Mouse (Mus musculus) lung, embryonic 16.5 days (tissue): ENCODE results near the gene Asb13. TPM values are rescaled to one million over a fixed set of nuclear protein-coding genes. Genes with fewer than 3 reads are reported as not detected.
A peak's percentile ranks its signal among the peaks of the same experiment; 100 is the strongest.

Source experiments
- ATAC-seq: fragments of 200-750 bp; cut with Nextera tagmentation; 2 replicates; pipeline ENCODE4 v1.8.0; 2017; ENCODE audit warnings: low read depth, mild to moderate bottlenecking, moderate library complexity
- H3K27ac ChIP-seq: fragments of 300-500 bp; sonication (generic); 2 replicates; pipeline ENCODE4 v1.5.1; 2014; ENCODE audit warnings: mild to moderate bottlenecking, control low read depth, low read length
- H3K27me3 ChIP-seq: fragments of 300-500 bp; sonication (generic); 2 replicates; pipeline ENCODE4 v1.6.1; 2014; ENCODE audit warnings: low read depth, low read length, mixed read lengths; ENCODE audit not compliant: control insufficient read depth, insufficient read depth
- H3K36me3 ChIP-seq: fragments of 300-500 bp; sonication (generic); 2 replicates; pipeline ENCODE4 v1.6.1; 2014; ENCODE audit warnings: low read length; ENCODE audit not compliant: control insufficient read depth, insufficient read depth
- H3K4me1 ChIP-seq: fragments of 300-500 bp; sonication (generic); replicated peaks from 2 replicates; pipeline ENCODE4 v1.6.1; 2014; ENCODE audit warnings: low read length, mixed read lengths; ENCODE audit not compliant: control insufficient read depth, insufficient read depth
- H3K4me2 ChIP-seq: fragments of 300-500 bp; sonication (generic); 2 replicates; pipeline ENCODE4 v1.6.1; 2014; ENCODE audit warnings: low read depth, low read length, control low read depth
- H3K4me3 ChIP-seq: fragments of 300-500 bp; sonication (generic); 2 replicates; pipeline ENCODE4 v1.5.1; 2014; ENCODE audit warnings: mild to moderate bottlenecking, low read length, control low read depth
- H3K9ac ChIP-seq: fragments of 300-500 bp; sonication (generic); 2 replicates; pipeline ENCODE4 v1.6.1; 2014; ENCODE audit warnings: low read length, control low read depth
- H3K9me3 ChIP-seq: fragments of 300-500 bp; sonication (generic); 2 replicates; pipeline ENCODE4 v1.6.1; 2016; ENCODE audit warnings: low read length; ENCODE audit not compliant: control insufficient read depth
- WGBS: fragments of 180-500 bp; shearing (Covaris S2); extraction: QIAGEN DNeasy Blood & Tissue Kit; methylation state at CpG from one replicate; pipeline ENCODE4 v1.1.7; 2014; 5-methylcytosine and 5-hydroxymethylcytosine counted together
- polyA plus RNA-seq: library from polyadenylated mRNA; unstranded; fragments of >200 nt; fragmentation: Nextera tagmentation; extraction: Ambion mirVana; gene quantifications from 2 replicates; pipeline ENCODE4 v1.2.1, GENCODE M21; 2015

Gene Asb13
- polyA plus RNA-seq, 1 experiment from 2014 or later = 10.3 TPM

DNA sequence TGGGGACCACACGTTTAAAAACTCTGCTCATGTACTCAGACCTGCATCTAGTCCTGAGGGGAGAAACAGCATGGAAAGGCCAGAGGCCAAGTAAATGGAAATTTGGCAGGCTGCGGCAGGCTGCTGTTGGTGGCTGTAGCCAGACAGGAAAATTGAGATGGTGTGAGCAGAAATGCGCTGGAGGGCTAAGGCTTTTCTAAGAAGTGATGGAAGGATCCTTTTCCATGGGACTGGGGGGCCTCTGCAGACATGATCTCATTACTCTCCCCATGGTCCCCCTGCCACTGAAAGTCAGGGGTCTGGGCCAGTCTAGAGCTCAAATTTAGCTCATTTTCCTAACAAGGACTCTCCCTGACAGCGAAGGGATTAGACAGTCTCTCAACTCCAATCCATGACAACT is 39.8 kb downstream of the Asb13 start:
- no peak overlapping the region for H3K4me2 ChIP-seq
- no peaks in the 10 kb centered on the region for H3K36me3 ChIP-seq
- 62% methylated on average over 4 of the region's 4 CpGs for WGBS
- no peaks in the 10 kb centered on the region for H3K27me3 ChIP-seq
- H3K27ac ChIP-seq = 0 out of 2 replicates have a peak overlapping the region, but pooled peaks have one; percentile 18
- H3K4me3 ChIP-seq = no peak overlapping the region
- no peak overlapping the region for H3K9ac ChIP-seq
- ATAC-seq = peak; percentile 79
- no peaks in the 10 kb centered on the region for H3K4me1 ChIP-seq
- no peaks in the 10 kb centered on the region; the same call in 1 of the 2 replicates for H3K9me3 ChIP-seq

DNA sequence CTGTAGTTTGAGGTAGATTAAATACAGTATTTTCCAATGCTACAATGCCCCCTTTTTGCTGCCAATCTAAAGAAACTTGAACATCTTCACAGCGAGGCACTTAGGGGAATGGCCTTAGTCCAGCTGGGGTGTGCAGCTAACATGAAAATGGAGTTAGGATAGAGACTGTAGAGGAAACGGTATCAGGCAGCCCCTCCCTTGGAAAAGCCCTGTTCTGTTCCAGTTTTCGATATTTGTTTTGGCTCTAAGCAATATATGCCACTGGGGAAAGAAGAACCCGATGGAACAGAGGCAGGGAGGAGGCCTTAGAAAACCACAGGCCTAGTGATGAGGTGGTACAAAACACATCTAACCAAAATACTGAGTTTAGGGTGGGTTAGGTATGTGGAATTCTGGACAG is 42.0 kb downstream of the Asb13 start:
- WGBS = 67% methylated on average over 4 of the region's 4 CpGs
- H3K4me1 ChIP-seq = no peaks in the 10 kb centered on the region
- no peak overlapping the region for H3K9ac ChIP-seq
- no peak overlapping the region for H3K4me2 ChIP-seq
- H3K9me3 ChIP-seq = no peaks in the 10 kb centered on the region; the same call in 1 of the 2 replicates
- no peak overlapping the region for H3K4me3 ChIP-seq
- no peak for ATAC-seq
- H3K27me3 ChIP-seq = no peaks in the 10 kb centered on the region
- no peak overlapping the region for H3K27ac ChIP-seq
- no peaks in the 10 kb centered on the region for H3K36me3 ChIP-seq

DNA sequence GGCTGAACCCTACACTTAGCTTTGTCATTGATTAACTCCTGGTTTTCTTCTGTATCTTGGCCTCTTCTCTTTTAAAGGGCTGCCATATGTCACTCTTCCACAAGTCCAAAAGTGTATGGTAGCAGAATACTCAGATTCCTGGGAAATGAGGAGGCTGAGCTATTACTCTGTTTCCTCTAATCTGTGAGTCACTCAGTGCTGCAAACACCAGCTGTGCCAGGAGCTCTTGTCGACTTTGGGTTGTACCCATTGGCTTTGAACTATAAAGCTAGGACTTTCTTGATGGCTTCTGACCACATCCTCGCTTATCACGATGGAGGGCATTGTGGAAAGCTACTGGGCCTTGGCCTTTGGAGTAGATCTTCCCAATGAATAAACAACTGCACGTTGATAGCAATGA is 45.3 kb downstream of the Asb13 start:
- H3K4me1 ChIP-seq = no peaks in the 10 kb centered on the region
- no peaks in the 10 kb centered on the region for H3K9me3 ChIP-seq
- H3K36me3 ChIP-seq = no peaks in the 10 kb centered on the region
- 82% methylated on average over 4 of the region's 4 CpGs for WGBS
- no peak overlapping the region for H3K4me2 ChIP-seq
- no peak overlapping the region for H3K4me3 ChIP-seq
- no peak overlapping the region for H3K9ac ChIP-seq
- no peak overlapping the region for H3K27ac ChIP-seq
- no peak for ATAC-seq
- no peaks in the 10 kb centered on the region for H3K27me3 ChIP-seq

DNA sequence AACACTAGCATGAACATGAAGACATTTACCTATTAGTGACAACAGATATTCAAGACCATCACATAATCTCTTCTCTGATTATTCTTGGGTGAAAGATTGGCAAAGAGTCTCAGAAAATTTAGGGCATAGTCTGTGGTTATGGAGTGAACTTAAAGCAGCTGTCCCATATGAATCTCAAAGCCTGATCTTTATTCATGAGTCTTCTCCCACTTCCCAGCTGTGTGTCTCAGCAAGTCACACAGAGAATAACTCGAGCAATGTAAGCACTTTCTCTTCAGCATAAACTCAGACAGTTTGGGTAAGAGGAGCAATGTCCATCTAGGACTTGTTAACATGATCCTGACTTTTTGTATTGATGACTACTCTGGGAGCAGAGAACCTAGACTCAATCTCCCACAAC is 52.5 kb downstream of the Asb13 start:
- Histone ChIP-seq H3K27me3 (no peaks in the 10 kb centered on the region), H3K9me3 (no peaks in the 10 kb centered on the region), H3K4me1 (no peaks in the 10 kb centered on the region), H3K27ac (no peak overlapping the region), H3K9ac (no peak overlapping the region), H3K4me3 (no peak overlapping the region), H3K36me3 (no peaks in the 10 kb centered on the region), H3K4me2 (no peak overlapping the region)
- WGBS = 64% methylated on average over 1 of the region's 1 CpGs
- no peak for ATAC-seq

DNA sequence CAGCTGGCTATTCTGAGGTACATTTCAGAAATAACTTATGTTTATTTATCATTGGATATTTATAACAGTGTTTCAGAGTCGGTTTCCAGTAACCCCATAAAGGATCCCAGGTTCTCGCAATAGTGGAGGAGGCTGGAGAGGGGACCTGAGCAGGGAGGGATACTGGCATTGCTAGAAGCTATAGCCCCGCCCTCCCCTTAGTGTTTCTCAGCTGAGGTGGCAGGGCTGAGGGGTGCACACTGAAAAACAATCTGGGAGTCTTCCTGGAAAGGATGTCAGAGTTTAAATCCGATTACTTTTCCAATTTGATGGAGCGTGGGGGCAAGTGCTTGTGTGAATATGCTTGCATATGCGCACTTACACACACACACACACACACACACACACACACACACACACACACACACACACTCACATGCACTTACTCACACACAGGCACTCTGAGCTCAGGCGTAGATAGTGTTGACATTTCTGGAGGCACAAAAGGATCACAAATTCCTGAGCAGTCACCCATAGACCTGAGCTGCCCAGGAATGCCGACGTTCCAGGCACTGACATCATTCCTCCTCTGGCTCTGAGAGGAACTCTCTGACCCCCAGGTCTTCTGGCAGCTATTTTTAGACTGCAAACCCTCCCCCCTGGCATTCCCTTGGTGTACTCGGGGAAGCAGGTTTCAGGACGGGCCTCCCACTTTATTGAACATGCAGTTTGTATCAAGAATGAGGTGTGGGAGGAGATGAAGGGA is 60.9 kb downstream of the Asb13 start:
- Histone ChIP-seq H3K36me3 (no peaks in the 10 kb centered on the region), H3K4me2 (no peak overlapping the region)
- peak; percentile 99 for ATAC-seq

DNA sequence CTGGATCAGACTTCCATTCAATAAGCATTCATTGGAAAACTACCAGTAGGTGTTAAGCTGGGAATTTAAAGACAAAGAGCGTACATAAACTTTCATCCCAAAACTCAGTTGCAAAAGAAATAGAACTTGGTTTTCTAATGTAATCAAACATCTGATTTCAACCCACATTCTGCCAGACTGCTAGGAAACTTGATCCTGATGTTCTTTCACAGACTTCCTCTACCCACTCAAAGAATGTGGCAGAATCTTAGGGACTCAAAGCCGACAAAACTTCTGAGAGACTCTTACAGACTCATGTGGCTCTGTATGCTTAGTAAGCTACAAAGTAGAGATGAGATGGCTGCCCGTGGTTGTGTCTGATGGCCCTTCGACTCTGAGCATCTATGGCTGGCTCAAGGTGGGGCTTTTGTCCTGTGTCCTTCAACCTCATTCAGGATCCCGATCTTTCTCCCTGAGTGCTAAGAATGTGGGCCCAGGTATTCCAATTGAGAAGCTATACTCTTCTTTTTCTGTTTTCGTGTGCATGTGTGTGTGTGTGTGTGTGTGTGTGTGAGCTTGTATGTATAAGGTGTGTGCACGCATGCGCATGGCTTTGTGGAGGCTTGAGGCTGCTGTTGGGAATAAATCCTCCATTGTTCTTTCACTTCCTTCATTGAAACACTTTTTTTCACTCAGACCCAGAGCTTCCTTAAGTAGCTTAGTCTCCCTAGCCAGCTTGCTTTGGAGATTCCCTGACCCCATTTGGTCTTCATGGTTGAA is 63.3 kb downstream of the Asb13 start:
- H3K4me1 ChIP-seq = peaks cover 16% of the 10 kb centered on the region
- H3K36me3 ChIP-seq = no peaks in the 10 kb centered on the region
- no peak overlapping the region for H3K4me3 ChIP-seq
- no peak overlapping the region for H3K4me2 ChIP-seq
- no peak overlapping the region for H3K9ac ChIP-seq
- no peaks in the 10 kb centered on the region for H3K9me3 ChIP-seq
- H3K27me3 ChIP-seq = no peaks in the 10 kb centered on the region
- no peak for ATAC-seq
- WGBS = 64% methylated on average over 8 of the region's 8 CpGs
- peak overlapping the region; percentile 46; the same call in 1 of the 2 replicates for H3K27ac ChIP-seq

More for the DNA sequence above, 60.9 kb downstream of the Asb13 start:
- Histone ChIP-seq H3K27me3 (no peaks in the 10 kb centered on the region), H3K4me3 (no peak overlapping the region), H3K27ac (peak overlapping the region; percentile 65), H3K4me1 (peaks cover 16% of the 10 kb centered on the region), H3K9ac (no peak overlapping the region), H3K9me3 (no peaks in the 10 kb centered on the region)
- 11% methylated on average over 11 of the region's 11 CpGs for WGBS

DNA sequence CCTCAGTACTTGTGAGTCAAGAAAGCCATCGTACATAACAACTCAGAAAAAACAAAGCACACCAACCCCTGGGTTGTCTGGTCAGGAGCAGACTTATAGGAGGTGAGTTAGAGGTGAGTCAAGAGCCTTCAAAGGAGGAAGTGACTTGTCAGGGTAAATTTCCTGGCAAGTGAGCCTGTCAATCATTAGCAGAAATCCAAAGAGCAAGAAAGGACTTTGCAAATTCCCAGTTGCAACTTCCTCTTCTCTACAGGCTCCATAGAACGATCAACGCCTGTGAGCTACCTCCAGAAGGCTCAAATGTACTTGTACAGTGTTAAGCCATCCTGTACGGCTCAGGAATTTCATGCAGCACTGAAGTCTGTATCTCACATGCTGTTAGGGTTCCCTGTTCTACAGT is 66.9 kb downstream of the Asb13 start:
- H3K4me3 ChIP-seq = no peak overlapping the region
- H3K9me3 ChIP-seq = no peaks in the 10 kb centered on the region
- H3K27ac ChIP-seq = peak overlapping the region; percentile 12; the same call in 1 of the 2 replicates
- peak; percentile 57; the same call in 1 of the 2 replicates for ATAC-seq
- WGBS = 41% methylated on average over 4 of the region's 4 CpGs
- H3K4me1 ChIP-seq = peaks cover 3% of the 10 kb centered on the region; the same call in 1 of the 2 replicates
- H3K27me3 ChIP-seq = no peaks in the 10 kb centered on the region
- H3K9ac ChIP-seq = no peak overlapping the region
- H3K4me2 ChIP-seq = no peak overlapping the region
- H3K36me3 ChIP-seq = no peaks in the 10 kb centered on the region

Other genes with a start within 250 kb of the Asb13 start
- 412 and 431 TPM in 2 replicates for gene Gdi2, start 96.0 kb upstream of the Asb13 start, polyA plus RNA-seq
- 10.1 and 10.4 TPM in 2 replicates for gene Fam208b, start 22.9 kb upstream of the Asb13 start, polyA plus RNA-seq
- 0.24 and 0.39 TPM in 2 replicates for gene Calml3, start 170.3 kb downstream of the Asb13 start, polyA plus RNA-seq
- 6.2 TPM in 1 of 2 replicates, not detected in the other for gene Calm4, start 203.7 kb downstream of the Asb13 start, polyA plus RNA-seq
- gene Calm5, start 220.1 kb downstream of the Asb13 start, polyA plus RNA-seq = not detected in 2 replicates